Comparison of ENCODE assay signal across 8 mouse cellular contexts in the genomic region with DNA sequence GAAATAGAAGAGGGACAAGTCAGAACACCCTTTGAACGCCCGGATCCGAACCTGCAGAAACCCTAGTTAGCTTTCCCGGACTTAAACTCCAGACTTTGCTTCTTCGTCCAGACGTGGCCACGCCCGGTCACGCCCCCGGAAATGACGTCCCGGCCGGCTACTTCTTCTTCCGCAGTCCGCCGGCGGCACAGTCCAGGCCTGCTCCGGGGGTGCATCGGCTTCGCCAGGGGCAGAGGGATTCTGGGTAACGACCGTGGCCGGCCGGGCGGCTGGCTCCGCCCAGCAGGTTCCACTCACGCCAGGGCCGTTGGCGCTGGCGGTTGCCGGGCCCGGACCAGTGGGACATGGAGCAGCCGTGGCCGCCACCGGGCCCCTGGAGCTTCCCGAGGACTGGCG. TPM values are rescaled to one million over a fixed set of nuclear protein-coding genes. Genes with fewer than 3 reads are reported as not detected.
DNase-seq lines count a peak whose midpoint lies in the region; ATAC-seq and TF ChIP-seq lines count a peak whose summit lies in the region.

A gene (plus strand): TSS at position 159 of the 396 bp plus-strand sequence.

- H3K27ac ChIP-seq in MEL (ENCODE audit: control insufficient read depth, low read depth, low read length), result peak within 1 kb of the TSS; percentile 51
- peak within 1 kb of the TSS; percentile 48 for H3K27ac ChIP-seq in cerebellum, adult 2 months (ENCODE audit: insufficient read depth, low read length)
- peak within 1 kb of the TSS; percentile 88 for H3K27ac ChIP-seq in lung, embryonic 16.5 days (ENCODE audit: low read length)

- TF ChIP-seq CTCF in MEL (IDR thresholded peaks at IDR 0.05 in 2 of 3, conservative IDR thresholded peaks at IDR 0.05 in 1 of 3; ENCODE audit: control insufficient read depth in 1 of 3, insufficient read depth in 1 of 3, low read depth in 2 of 3, low read length in 3 of 3, poor library complexity in 1 of 3, severe bottlenecking in 1 of 3), result no peak
- no peak for TF ChIP-seq CTCF in cerebellum, adult 2 months (IDR thresholded peaks at IDR 0.05; ENCODE audit: borderline replicate concordance, insufficient read depth, low read depth, low read length)

- peaks cover 4 to 17% of the 10 kb centered on the region in 2 experiments for H3K4me1 ChIP-seq in MEL (ENCODE audit: control insufficient read depth in 1 of 2, insufficient read depth in 2 of 2, low read length in 2 of 2)
- H3K4me1 ChIP-seq in cerebellum, adult 2 months (ENCODE audit: control insufficient read depth, insufficient read depth, low read length), result peaks cover 14% of the 10 kb centered on the region; the same call in 1 of the 2 replicates
- H3K4me1 ChIP-seq in lung, embryonic 16.5 days (replicated peaks; ENCODE audit: control insufficient read depth, insufficient read depth, low read length), result peaks cover 6% of the 10 kb centered on the region

- H3K4me3 ChIP-seq in MEL (ENCODE audit: control insufficient read depth in 1 of 2, insufficient read depth in 1 of 2, low read depth in 2 of 2, low read length in 2 of 2), result peak within 1 kb of the TSS; percentile 69 to 96
- H3K4me3 ChIP-seq in cerebellum, adult 2 months (replicated peaks; ENCODE audit: insufficient read depth, low read depth, low read length), result peak within 1 kb of the TSS; percentile 83
- peak within 1 kb of the TSS; percentile 91 for H3K4me3 ChIP-seq in lung, embryonic 16.5 days (ENCODE audit: low read length)

- peak; percentile 92 to 98 for ATAC-seq in hematopoietic stem cell, adult 5-6 weeks (replicated peaks in 1 of 2; ENCODE audit: insufficient read depth in 1 of 2, low FRiP score in 2 of 2, low TSS enrichment in 1 of 2, low read depth in 1 of 2, poor library complexity in 2 of 2, severe bottlenecking in 2 of 2)
- ATAC-seq in lung, embryonic 16.5 days (ENCODE audit: low read depth), result peak; percentile 99

- peaks cover 0 to 1% of the 10 kb centered on the region in 2 experiments; a peak in 2 of 4 replicates for H3K27me3 ChIP-seq in MEL (ENCODE audit: control insufficient read depth in 1 of 2, insufficient read depth in 2 of 2, low read length in 2 of 2)
- H3K27me3 ChIP-seq in cerebellum, adult 2 months (ENCODE audit: control insufficient read depth, insufficient read depth, low read length), result no peaks in the 10 kb centered on the region
- no peaks in the 10 kb centered on the region for H3K27me3 ChIP-seq in lung, embryonic 16.5 days (ENCODE audit: control insufficient read depth, insufficient read depth, low read depth, low read length)

- under 1% methylated on average over 37 of the region's 37 CpGs for WGBS in cerebellum, adult 2 months
- WGBS in lung, embryonic 16.5 days, result 0% methylated on average over 37 of the region's 37 CpGs

- TF ChIP-seq RAD21 in MEL (IDR thresholded peaks at IDR 0.05; ENCODE audit: low read depth, low read length), result no peak

- peak within 1 kb of the TSS; percentile 85 for H3K9ac ChIP-seq in MEL (ENCODE audit: control insufficient read depth, low read depth, low read length, poor library complexity, severe bottlenecking)
- peak within 1 kb of the TSS; percentile 91 for H3K9ac ChIP-seq in lung, embryonic 16.5 days (ENCODE audit: low read length)

- peak; percentile 89 to 96 for TF ChIP-seq POLR2A in MEL (IDR thresholded peaks at IDR 0.05; ENCODE audit: control insufficient read depth in 1 of 2, insufficient read depth in 1 of 2, low read depth in 1 of 2, low read length in 2 of 2, poor library complexity in 1 of 2)
- peak; percentile 74; the same call in 1 of the 2 replicates for TF ChIP-seq POLR2A in cerebellum, adult 2 months (IDR thresholded peaks at IDR 0.05; ENCODE audit: borderline replicate concordance, insufficient read depth, low read length)

- DNase-seq in MEL (ENCODE audit: low read depth, low spot score), result peak; percentile 97
- peak; percentile 97 for DNase-seq in cerebellum, adult 2 months
- peak; percentile 93 for DNase-seq in forelimb bud, embryonic 11.5 days (ENCODE audit: low read depth, low spot score)
- peak; percentile 88 for DNase-seq in layer of hippocampus, adult 9-10 months (ENCODE audit: low spot score)
- peak; percentile 94 for DNase-seq in ovary, postnatal 10 days (ENCODE audit: low spot score)
- DNase-seq in thymus, postnatal 10 days (ENCODE audit: low spot score in 2 of 2), result peak; percentile 86 to 94

- no peaks in the 10 kb centered on the region for H3K9me3 ChIP-seq in MEL (replicated peaks; ENCODE audit: insufficient read depth, low read length)
- no peaks in the 10 kb centered on the region for H3K9me3 ChIP-seq in lung, embryonic 16.5 days (ENCODE audit: control insufficient read depth, low read length)

- TF ChIP-seq EP300 in MEL (IDR thresholded peaks at IDR 0.05; ENCODE audit: low read depth in 1 of 2, low read length in 2 of 2), result no peak; a peak in 1 of 4 replicates

- H3K36me3 ChIP-seq in MEL (ENCODE audit: control insufficient read depth in 1 of 2, insufficient read depth in 2 of 2, low read length in 2 of 2), result peaks cover 5 to 13% of the 10 kb centered on the region in 2 experiments
- peaks cover 3% of the 10 kb centered on the region for H3K36me3 ChIP-seq in lung, embryonic 16.5 days (ENCODE audit: control insufficient read depth, insufficient read depth, low read length)

- peaks cover 25% of the 10 kb centered on the region for H3K79me2 ChIP-seq in MEL (ENCODE audit: control insufficient read depth, insufficient read depth, low read length, poor library complexity)

- peak within 1 kb of the TSS; percentile 64 for H3K4me2 ChIP-seq in lung, embryonic 16.5 days (ENCODE audit: low read depth, low read length)

TF ChIP-seq in MEL, 35 proteins besides CTCF, POLR2A, EP300 and RAD21:
- no peak for TF ChIP-seq ZKSCAN1 (IDR thresholded peaks at IDR 0.05; ENCODE audit: low read depth, low read length)
- peak; percentile 77 for TF ChIP-seq TBP (IDR thresholded peaks at IDR 0.05; ENCODE audit: low read depth, low read length)
- peak; percentile 71 for TF ChIP-seq MYB (IDR thresholded peaks at IDR 0.05; ENCODE audit: low read depth, low read length)
- TF ChIP-seq KAT2A (conservative IDR thresholded peaks at IDR 0.05; ENCODE audit: low read depth, low read length), result peak; percentile 47; the same call in 1 of the 2 replicates
- TF ChIP-seq UBTF (IDR thresholded peaks at IDR 0.05; ENCODE audit: borderline replicate concordance, insufficient read depth, low read depth, low read length), result no peak
- TF ChIP-seq CHD1 (IDR thresholded peaks at IDR 0.05; ENCODE audit: low read depth, low read length), result peak; percentile 49; the same call in 1 of the 2 replicates
- no peak for TF ChIP-seq ZNF384 (IDR thresholded peaks at IDR 0.05; ENCODE audit: low read depth, low read length)
- peak; percentile 89 for TF ChIP-seq HCFC1 (IDR thresholded peaks at IDR 0.05; ENCODE audit: low read depth, low read length)
- peak; percentile 46; the same call in 1 of the 2 replicates for TF ChIP-seq MAZ (IDR thresholded peaks at IDR 0.05; ENCODE audit: low read depth, low read length)
- peak; percentile 77 for TF ChIP-seq POLR2AphosphoS2 (IDR thresholded peaks at IDR 0.05; ENCODE audit: low read length)
- peak; percentile 80 for TF ChIP-seq ZMIZ1 (IDR thresholded peaks at IDR 0.05; ENCODE audit: low read depth, low read length)
- peak; percentile 52; the same call in 1 of the 2 replicates for TF ChIP-seq MAX (IDR thresholded peaks at IDR 0.05; ENCODE audit: low read length)
- TF ChIP-seq SMC3 (IDR thresholded peaks at IDR 0.05; ENCODE audit: low read depth, low read length), result no peak
- TF ChIP-seq E2F4 (IDR thresholded peaks at IDR 0.05; ENCODE audit: borderline replicate concordance, low read depth, low read length), result no peak
- peak; percentile 87 for TF ChIP-seq SIN3A (IDR thresholded peaks at IDR 0.05; ENCODE audit: low read length)
- no peak for TF ChIP-seq ZC3H11A (IDR thresholded peaks at IDR 0.05; ENCODE audit: low read depth, low read length)
- TF ChIP-seq MYC (IDR thresholded peaks at IDR 0.05; ENCODE audit: low read depth, low read length), result no peak
- TF ChIP-seq USF1 (IDR thresholded peaks at IDR 0.05; ENCODE audit: low read depth, low read length), result peak; percentile 71
- peak; percentile 65; the same call in 1 of the 2 replicates for TF ChIP-seq MXI1 (IDR thresholded peaks at IDR 0.05; ENCODE audit: low read depth, low read length)
- peak; percentile 35; the same call in 1 of the 2 replicates for TF ChIP-seq BHLHE40 (IDR thresholded peaks at IDR 0.05; ENCODE audit: borderline replicate concordance, low read depth, low read length)
- TF ChIP-seq NRF1 (IDR thresholded peaks at IDR 0.05; ENCODE audit: insufficient read depth, low read depth, low read length, poor library complexity, severe bottlenecking), result 0 out of 2 replicates have a peak, but pooled peaks have one; percentile 34
- TF ChIP-seq MEF2A (IDR thresholded peaks at IDR 0.05; ENCODE audit: extremely low read depth, insufficient replicate concordance, low read depth, low read length, poor library complexity, severe bottlenecking), result no peak
- peak; percentile 2; the same call in 1 of the 2 replicates for TF ChIP-seq MAFK (IDR thresholded peaks at IDR 0.05; ENCODE audit: borderline replicate concordance, low read depth, low read length)
- TF ChIP-seq NELFE (IDR thresholded peaks at IDR 0.05; ENCODE audit: low read depth, low read length), result peak; percentile 83
- TF ChIP-seq ETS1 (IDR thresholded peaks at IDR 0.05; ENCODE audit: low read depth, low read length), result peak; percentile 68
- TF ChIP-seq POLR2AphosphoS5 (IDR thresholded peaks at IDR 0.05; ENCODE audit: borderline replicate concordance, low read depth, low read length), result no peak
- peak; percentile 90 for TF ChIP-seq ELF1 (IDR thresholded peaks at IDR 0.05; ENCODE audit: low read depth, low read length)
- TF ChIP-seq GABPA (IDR thresholded peaks at IDR 0.05; ENCODE audit: low read depth, low read length), result no peak
- TF ChIP-seq CHD2 (IDR thresholded peaks at IDR 0.05; ENCODE audit: low read length), result no peak

RNA-seq across cellular contexts. Expression of the gene that starts here (rescaled TPM):
- 16.9 and 17.2 TPM in 2 replicates for total RNA-seq in MEL (2012; rRNA removed)
- polyA plus RNA-seq in MEL (2012; ENCODE audit: insufficient read depth in 1 of 2, insufficient read length in 2 of 2, low read depth in 1 of 2, low replicate concordance in 2 of 2, missing spikeins in 1 of 2), result 10 to 100 TPM in 1 of 2 experiments, not detected in 1; 27.7 TPM
- 86.2 and 91.8 TPM in 2 replicates for polyA plus RNA-seq in cerebellum, adult 2 months (2012; rRNA removed)
- total RNA-seq in hematopoietic stem cell, adult 5-6 weeks (2017), result 41.5 and 51.0 TPM in 2 replicates
- polyA plus RNA-seq in lung, embryonic 16.5 days (2015; fragmentation: Nextera tagmentation; extraction: Ambion mirVana), result 36.6 and 37.2 TPM in 2 replicates

Comparison
In these comparisons a context has a peak if more than half of its experiments do, and no peak if none do; other contexts are left out.
1. Peak in every context shown above with its lines: DNase-seq, ATAC-seq, H3K4me3 ChIP-seq and H3K27ac ChIP-seq.